Mouse (Mus musculus) megakaryocyte, embryonic 14.5 days (primary cell): Measurements from ENCODE around the gene Gm49369. TPM values are rescaled to one million over a fixed set of nuclear protein-coding genes. Genes with fewer than 3 reads are reported as not detected.
A peak's percentile ranks its signal among the peaks of the same experiment; 100 is the strongest.

Source experiments
- H3K27me3 ChIP-seq: replicated peaks from 2 replicates; pipeline ENCODE3; 2012; ENCODE audit warnings: inconsistent platforms
- H3K36me3 ChIP-seq: replicated peaks from 2 replicates; pipeline ENCODE3; 2012; ENCODE audit warnings: low read length, inconsistent platforms, mixed read lengths
- H3K4me1 ChIP-seq: 2 replicates; pipeline ENCODE4 v1.6.1; 2012; ENCODE audit warnings: inconsistent platforms
- H3K4me3 ChIP-seq: replicated peaks from 2 replicates; pipeline ENCODE3; 2012; ENCODE audit warnings: moderate library complexity, mild to moderate bottlenecking, inconsistent platforms
- H3K9me3 ChIP-seq: 2 replicates; pipeline ENCODE4 v1.6.1; 2012; ENCODE audit warnings: inconsistent platforms
- FLI1 ChIP-seq: IDR thresholded peaks from 2 replicates; pipeline ENCODE4 v1.6.1; 2012; ENCODE audit warnings: low read length, inconsistent platforms, mixed read lengths
- GATA1 ChIP-seq: IDR thresholded peaks from 3 replicates; pipeline ENCODE4 v1.6.1; 2012; ENCODE audit warnings: mixed read lengths, low read length, inconsistent platforms, borderline replicate concordance
- polyA plus RNA-seq: library from polyadenylated mRNA; stranded (reverse); fragments of >175 nt; gene quantifications from 2 replicates; pipeline ENCODE4 v1.2.3, GENCODE M21; 2012; ENCODE audit warnings: low replicate concordance; ENCODE audit not compliant: insufficient read depth

The Gm49369 gene
- polyA plus RNA-seq, 1 experiment, result 303 TPM

- peaks cover 32% of the 10 kb centered on the region for H3K27me3 ChIP-seq
- H3K4me1 ChIP-seq, result peaks cover 94% of the 10 kb centered on the region
- no peak for TF ChIP-seq FLI1
- no peak for TF ChIP-seq GATA1
- H3K4me3 ChIP-seq, result no peak overlapping the region
- H3K9me3 ChIP-seq, result no peaks in the 10 kb centered on the region
- peaks cover 57% of the 10 kb centered on the region for H3K36me3 ChIP-seq
Observed at GRCm38 (mm10) chr7:142374413-142375015, 8.0 kb downstream of the Gm49369 start.

DNA sequence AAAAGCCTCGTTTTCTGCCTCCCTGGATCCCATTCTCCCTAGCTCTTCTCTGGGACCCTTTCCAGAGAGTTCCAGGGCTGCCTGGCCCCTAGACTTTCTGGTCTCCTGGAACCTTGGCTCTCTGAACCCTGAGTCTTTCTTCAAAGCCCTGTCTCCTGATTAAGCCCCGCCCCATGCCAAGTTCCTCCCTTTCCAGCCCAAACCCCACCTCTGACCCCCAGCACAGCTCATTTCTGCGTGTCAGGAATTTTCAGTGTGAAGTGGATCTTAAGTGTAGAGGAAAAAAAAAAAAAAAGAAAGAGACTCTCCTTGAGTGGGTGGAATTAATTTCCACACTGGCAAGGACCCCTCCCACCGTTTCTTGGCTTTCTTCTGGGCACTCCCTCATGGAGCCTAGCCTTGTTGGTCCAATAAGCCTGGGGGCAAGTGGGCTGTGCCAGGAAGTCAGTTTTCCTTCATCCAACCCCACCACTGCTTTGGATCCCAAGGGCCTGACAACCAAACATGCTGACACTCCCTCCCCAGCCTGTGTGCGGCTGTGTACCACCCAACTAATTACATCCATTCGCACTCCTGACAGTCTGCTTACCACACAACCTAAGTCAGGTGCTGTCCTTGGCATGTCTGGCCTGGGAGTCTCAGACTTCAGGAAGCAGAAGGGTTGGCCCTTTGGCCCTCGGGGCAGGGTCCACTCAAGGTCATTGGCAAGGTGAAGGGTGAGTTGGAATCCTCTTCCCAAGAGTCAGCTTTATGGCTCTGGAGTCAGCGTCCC lies 8.6 kb downstream of the Gm49369 start, which contains the start of gene Ifitm10:
Gene Ifitm10, minus strand, starts transcription at position 113 of the 772 bp plus-strand sequence.
- Histone ChIP-seq H3K4me1 (peaks cover 94% of the 10 kb centered on the region), H3K9me3 (no peaks in the 10 kb centered on the region), H3K36me3 (peaks cover 50% of the 10 kb centered on the region), H3K27me3 (peaks cover 38% of the 10 kb centered on the region), H3K4me3 (peak within 1 kb of the TSS; percentile 90)
- no peak for TF ChIP-seq FLI1
- TF ChIP-seq GATA1, result no peak

GRCm38 (mm10) chr7:142373039-142373438 lies 9.4 kb downstream of the Gm49369 start:
- Histone ChIP-seq H3K4me3 (no peak overlapping the region), H3K9me3 (no peaks in the 10 kb centered on the region), H3K36me3 (peaks cover 42% of the 10 kb centered on the region), H3K27me3 (peaks cover 46% of the 10 kb centered on the region), H3K4me1 (peaks cover 93% of the 10 kb centered on the region)
- TF ChIP-seq FLI1 (no peak), GATA1 (no peak)

DNA sequence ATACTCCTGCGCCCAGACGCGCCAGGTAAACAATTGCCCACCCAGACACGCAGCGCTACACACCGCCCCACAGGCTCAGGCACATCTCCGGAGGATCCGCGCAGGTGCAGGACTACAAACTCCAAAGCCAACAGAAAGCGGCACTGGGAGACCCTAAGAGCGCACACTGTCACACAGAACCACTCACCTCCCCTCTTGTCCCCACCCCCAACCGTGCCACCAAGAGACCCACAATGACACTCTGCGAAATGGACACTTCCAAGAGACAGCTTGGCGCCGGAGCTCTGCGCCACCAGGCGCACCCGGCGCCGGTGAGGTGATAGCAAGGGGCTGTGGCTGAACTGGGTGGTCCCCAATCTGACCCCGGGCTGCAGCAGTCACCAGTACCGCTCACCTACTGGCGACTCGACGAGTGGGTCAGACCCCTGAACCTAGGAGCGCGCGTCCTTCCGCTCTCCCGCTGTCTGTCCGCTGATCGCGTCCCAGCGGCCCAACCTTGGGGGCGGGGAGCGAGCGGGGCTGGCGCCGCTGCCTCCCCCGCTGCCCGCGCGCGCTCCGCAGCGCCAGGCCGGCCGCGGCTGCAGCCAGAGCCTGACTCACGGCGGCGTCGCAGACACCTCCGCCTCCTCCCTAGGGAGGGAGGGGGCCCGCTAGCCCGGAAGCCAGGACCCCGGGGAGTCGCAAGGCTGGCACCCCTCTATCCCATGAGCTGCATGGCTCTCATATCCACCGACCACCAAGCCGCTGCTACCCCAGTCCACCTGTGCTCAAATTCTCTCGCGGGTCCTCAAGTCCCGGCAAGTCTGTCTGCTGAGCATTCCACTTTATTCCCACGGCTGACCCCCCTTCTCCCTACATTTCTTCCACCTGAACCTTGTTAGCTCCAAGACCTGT lies 10.5 kb downstream of the Gm49369 start:
- Histone ChIP-seq H3K4me3 (peak overlapping the region; percentile 90), H3K27me3 (peaks cover 54% of the 10 kb centered on the region), H3K36me3 (peaks cover 32% of the 10 kb centered on the region), H3K9me3 (no peaks in the 10 kb centered on the region), H3K4me1 (peaks cover 83% of the 10 kb centered on the region)
- TF ChIP-seq GATA1, result no peak
- no peak for TF ChIP-seq FLI1

- peaks cover 58% of the 10 kb centered on the region for H3K27me3 ChIP-seq
- peak overlapping the region; percentile 90 for H3K4me3 ChIP-seq
- TF ChIP-seq GATA1 (no peak), FLI1 (no peak)
- peaks cover 76% of the 10 kb centered on the region for H3K4me1 ChIP-seq
- H3K36me3 ChIP-seq, result peaks cover 26% of the 10 kb centered on the region
- no peaks in the 10 kb centered on the region for H3K9me3 ChIP-seq
Observed at GRCm38 (mm10) chr7:142371398-142371767, 11.1 kb downstream of the Gm49369 start.

GRCm38 (mm10) chr7:142370937-142371336 lies 11.5 kb downstream of the Gm49369 start:
- TF ChIP-seq GATA1, result no peak
- TF ChIP-seq FLI1, result no peak
- Histone ChIP-seq H3K27me3 (peaks cover 62% of the 10 kb centered on the region), H3K36me3 (peaks cover 21% of the 10 kb centered on the region), H3K4me1 (peaks cover 75% of the 10 kb centered on the region), H3K9me3 (no peaks in the 10 kb centered on the region), H3K4me3 (no peak overlapping the region)

DNA sequence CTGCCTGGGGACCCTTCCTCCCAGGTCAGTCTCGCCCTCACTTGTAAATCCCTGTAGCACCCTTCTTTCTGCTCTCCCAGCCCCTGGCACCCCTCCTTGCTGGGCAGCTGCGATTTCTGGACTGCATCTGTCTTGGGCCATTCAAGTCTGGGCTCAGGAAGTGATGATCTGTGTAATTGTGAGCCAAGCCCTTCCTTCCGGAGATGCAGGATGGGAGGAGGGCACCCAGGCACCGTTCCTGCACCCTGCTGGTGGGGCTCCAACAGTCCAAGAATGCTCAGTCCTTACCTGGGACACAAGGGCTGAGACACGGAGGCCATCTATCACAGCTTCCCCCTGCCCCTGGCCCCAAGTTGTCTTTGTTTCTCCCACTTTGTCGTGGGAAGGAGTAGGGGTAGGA lies 12.6 kb downstream of the Gm49369 start:
- H3K36me3 ChIP-seq, result peaks cover 10% of the 10 kb centered on the region
- TF ChIP-seq FLI1 (no peak), GATA1 (no peak)
- H3K4me1 ChIP-seq, result peaks cover 69% of the 10 kb centered on the region
- H3K27me3 ChIP-seq, result peaks cover 64% of the 10 kb centered on the region
- no peak overlapping the region for H3K4me3 ChIP-seq
- no peaks in the 10 kb centered on the region for H3K9me3 ChIP-seq

GRCm38 (mm10) chr7:142368856-142369255 lies 13.6 kb downstream of the Gm49369 start:
- peaks cover 66% of the 10 kb centered on the region for H3K27me3 ChIP-seq
- peaks cover 59% of the 10 kb centered on the region for H3K4me1 ChIP-seq
- no peaks in the 10 kb centered on the region for H3K9me3 ChIP-seq
- H3K36me3 ChIP-seq, result peaks cover under 1% of the 10 kb centered on the region
- TF ChIP-seq FLI1 (no peak), GATA1 (no peak)
- H3K4me3 ChIP-seq, result no peak overlapping the region

GRCm38 (mm10) chr7:142363107-142363506 lies 19.4 kb downstream of the Gm49369 start:
- H3K4me1 ChIP-seq, result peaks cover 59% of the 10 kb centered on the region
- no peaks in the 10 kb centered on the region for H3K9me3 ChIP-seq
- no peak overlapping the region for H3K4me3 ChIP-seq
- TF ChIP-seq FLI1 (no peak), GATA1 (no peak)
- H3K27me3 ChIP-seq, result peaks cover 21% of the 10 kb centered on the region
- H3K36me3 ChIP-seq, result no peaks in the 10 kb centered on the region
